In the genomic region with DNA sequence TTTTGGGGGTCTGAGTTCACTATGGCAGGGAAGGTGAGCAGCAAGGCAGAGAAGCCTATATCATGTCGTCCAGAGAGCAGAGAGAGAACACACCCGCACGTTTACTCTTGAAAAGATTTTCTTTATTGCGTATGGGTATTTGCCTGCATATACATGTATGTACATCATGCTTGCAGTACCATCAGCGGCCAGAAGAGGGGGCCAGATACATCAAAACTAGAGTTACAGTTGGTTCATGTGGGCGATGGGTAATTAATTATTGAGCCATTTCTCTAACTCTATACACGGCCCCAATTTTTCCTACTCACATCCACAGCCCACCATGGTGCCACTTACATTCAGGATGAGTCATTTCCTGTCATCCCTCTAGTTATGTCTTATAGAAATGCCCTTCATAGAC, we compare ENCODE assay signal across 8 mouse cellular contexts. TPM values are rescaled to one million over a fixed set of nuclear protein-coding genes. Genes with fewer than 3 reads are reported as not detected.
DNase-seq lines count a peak whose midpoint lies in the region; ATAC-seq lines count a peak whose summit lies in the region.

No protein-coding gene starts in this region.

- 74% methylated on average over 7 of the region's 7 CpGs for WGBS in hindbrain, embryonic 11.5 days
- WGBS in hindbrain, embryonic 10.5 days = 73% methylated on average over 7 of the region's 7 CpGs

- H3K36me3 ChIP-seq in hindbrain, embryonic 11.5 days (ENCODE audit: control insufficient read depth, insufficient read depth, low read length) = no peaks in the 10 kb centered on the region
- peaks cover 28% of the 10 kb centered on the region for H3K36me3 ChIP-seq in hindbrain, embryonic 10.5 days

- no peak overlapping the region for H3K27ac ChIP-seq in hindbrain, embryonic 11.5 days (ENCODE audit: low read depth, low read length)
- no peak overlapping the region for H3K27ac ChIP-seq in hindbrain, embryonic 10.5 days

- no peak for ATAC-seq in hindbrain, embryonic 11.5 days (ENCODE audit: low FRiP score)

- H3K4me1 ChIP-seq in hindbrain, embryonic 11.5 days (replicated peaks; ENCODE audit: control insufficient read depth, insufficient read depth, low read length) = peaks cover 2% of the 10 kb centered on the region
- peaks cover 53% of the 10 kb centered on the region for H3K4me1 ChIP-seq in hindbrain, embryonic 10.5 days (replicated peaks)

- DNase-seq in hindbrain, embryonic 11.5 days (ENCODE audit: low spot score) = peak; percentile 47
- DNase-seq in hindbrain, embryonic 10.5 days (ENCODE audit: low spot score) = no peak
- DNase-seq in 3T3-L1 (ENCODE audit: low read depth, low spot score) (peak; percentile 65), MN1 (ENCODE audit: low spot score) (no peak)
- peak; percentile 43 for DNase-seq in CD4-positive helper T cell, adult 2 months (ENCODE audit: low read depth, low spot score)
- peak; percentile 42 to 50 for DNase-seq in cerebellum, postnatal 36 days
- peak; percentile 77 for DNase-seq in retina, embryonic 14.5 days (ENCODE audit: low spot score)
- no peak for DNase-seq in heart, postnatal 36 days

- H3K9ac ChIP-seq in hindbrain, embryonic 11.5 days (ENCODE audit: low read depth, low read length) = no peak overlapping the region

- H3K4me3 ChIP-seq in hindbrain, embryonic 11.5 days (ENCODE audit: low read depth, low read length) = no peak overlapping the region
- H3K4me3 ChIP-seq in hindbrain, embryonic 10.5 days = no peak overlapping the region

- intact Hi-C loops in heart, postnatal 36 days (cut with DNase I) = loop anchor here (5.0 kb wide), 1 partner anchor 269 kb away; no protein-coding TSS in a partner anchor

- no peak overlapping the region for H3K4me2 ChIP-seq in hindbrain, embryonic 11.5 days (replicated peaks; ENCODE audit: low read depth, low read length)

- H3K9me3 ChIP-seq in hindbrain, embryonic 11.5 days (ENCODE audit: control insufficient read depth, low read length) = no peaks in the 10 kb centered on the region
- no peaks in the 10 kb centered on the region for H3K9me3 ChIP-seq in hindbrain, embryonic 10.5 days

- no peaks in the 10 kb centered on the region for H3K27me3 ChIP-seq in hindbrain, embryonic 11.5 days (ENCODE audit: control insufficient read depth, insufficient read depth, low read length)
- no peaks in the 10 kb centered on the region for H3K27me3 ChIP-seq in hindbrain, embryonic 10.5 days (ENCODE audit: insufficient read depth, poor library complexity, severe bottlenecking)

RNA-seq across cellular contexts. Expression of a gene that starts 18.7 kb away (rescaled TPM):
- polyA plus RNA-seq in hindbrain, embryonic 11.5 days (2014; fragmentation: Nextera tagmentation; extraction: Ambion mirVana) = 0.68 and 1.0 TPM in 2 replicates
- polyA plus RNA-seq in hindbrain, embryonic 10.5 days (2016; fragmentation: Nextera tagmentation; extraction: Ambion mirVana) = 0.40 and 0.80 TPM in 2 replicates
- not detected for total RNA-seq in heart, postnatal 36 days (2021)

RNA-seq across cellular contexts. Expression of a gene that starts 50.4 kb away (rescaled TPM):
- polyA plus RNA-seq in hindbrain, embryonic 11.5 days (2014; fragmentation: Nextera tagmentation; extraction: Ambion mirVana) = 0.96 and 1.6 TPM in 2 replicates
- 0.65 and 0.66 TPM in 2 replicates for polyA plus RNA-seq in hindbrain, embryonic 10.5 days (2016; fragmentation: Nextera tagmentation; extraction: Ambion mirVana)
- under 1 TPM; 0.08 to 0.11 TPM for total RNA-seq in heart, postnatal 36 days (2021)

Comparison
In these comparisons a context has a peak if more than half of its experiments do, and no peak if none do; other contexts are left out.
1. DNase-seq: peak in hindbrain, embryonic 11.5 days (single experiment), 3T3-L1 (single experiment), CD4-positive helper T cell, adult 2 months (single experiment), cerebellum, postnatal 36 days (2 of 2) and retina, embryonic 14.5 days (single experiment); none in hindbrain, embryonic 10.5 days (single experiment), MN1 (single experiment) and heart, postnatal 36 days (0 of 2).